Mouse (Mus musculus) CH12.LX (cell line): ENCODE results near the gene Exoc3.

Source experiments
- BHLHE40 ChIP-seq: IDR thresholded peaks from 2 replicates; pipeline ENCODE4 v1.6.1; 2011; ENCODE audit warnings: mild to moderate bottlenecking, low read depth, low read length, improper control_type of control experiment
- CTCF ChIP-seq, 2 experiments: IDR thresholded peaks in 1 of 2; conservative IDR thresholded peaks in 1 of 2; 2 replicates each; pipeline ENCODE4 v1.5.1; 2011 to 2012; ENCODE audit warnings: low read depth in 2 of 2, low read length in 2 of 2, improper control_type of control experiment in 1 of 2, inconsistent platforms in 1 of 2, mild to moderate bottlenecking in 1 of 2, moderate library complexity in 1 of 2
- ELF1 ChIP-seq: IDR thresholded peaks from 2 replicates; pipeline ENCODE4 v1.6.1; 2014; ENCODE audit warnings: low read depth, mild to moderate bottlenecking, inconsistent platforms, low read length, improper control_type of control experiment
- GABPA ChIP-seq: IDR thresholded peaks from 2 replicates; pipeline ENCODE4 v1.6.1; 2012; ENCODE audit warnings: low read depth, low read length, improper control_type of control experiment, inconsistent platforms; ENCODE audit not compliant: insufficient replicate concordance
- MAFK ChIP-seq: IDR thresholded peaks from 2 replicates; pipeline ENCODE4 v1.6.1; 2011; ENCODE audit warnings: low read length, improper control_type of control experiment; ENCODE audit not compliant: insufficient replicate concordance
- MAX ChIP-seq: IDR thresholded peaks from 2 replicates; pipeline ENCODE4 v1.6.1; 2011; ENCODE audit warnings: low read length, improper control_type of control experiment
- MAZ ChIP-seq: IDR thresholded peaks from 2 replicates; pipeline ENCODE4 v1.6.1; 2012; ENCODE audit warnings: low read depth, mild to moderate bottlenecking, inconsistent platforms, low read length, improper control_type of control experiment, moderate library complexity
- POLR2A ChIP-seq: IDR thresholded peaks from 2 replicates; pipeline ENCODE4 v1.6.1; 2011; ENCODE audit warnings: low read depth, mild to moderate bottlenecking, improper control_type of control experiment, low read length
- USF1 ChIP-seq: IDR thresholded peaks from 2 replicates; pipeline ENCODE4 v1.6.1; 2014; ENCODE audit warnings: low read depth, mild to moderate bottlenecking, inconsistent platforms, low read length, improper control_type of control experiment

GRCm38 (mm10) chr13:74218441-74218840 is 9.9 kb upstream of the Exoc3 start:
- TF ChIP-seq USF1 (no peak), MAFK (no peak), CTCF (conservative IDR thresholded peaks at IDR 0.05 in 1 of 2, IDR thresholded peaks at IDR 0.05 in 1 of 2; ENCODE audit: low read depth in 2 of 2, low read length in 2 of 2) (no peak), POLR2A (no peak), GABPA (no peak), BHLHE40 (no peak), MAX (no peak), MAZ (no peak), ELF1 (no peak)
